Mouse (Mus musculus) embryonic fibroblast, embryonic 13.5 days (primary cell): ENCODE data around the gene Ccnd1.

Experiments used
- CTCF ChIP-seq: IDR thresholded peaks from 2 replicates; pipeline ENCODE4 v1.5.1; 2011; ENCODE audit warnings: mild to moderate bottlenecking, control low read depth, low read length, moderate library complexity, borderline replicate concordance; ENCODE audit not compliant: insufficient read depth
- POLR2A ChIP-seq: IDR thresholded peaks from 2 replicates; pipeline ENCODE4 v1.6.1; 2011; ENCODE audit warnings: low read depth, mild to moderate bottlenecking, control low read depth, low read length, moderate library complexity

GRCm38 (mm10) chr7:144971769-144972168 lies 32.0 kb upstream of the Ccnd1 start:
- TF ChIP-seq CTCF (no peak), POLR2A (no peak)
